In the genomic region with DNA sequence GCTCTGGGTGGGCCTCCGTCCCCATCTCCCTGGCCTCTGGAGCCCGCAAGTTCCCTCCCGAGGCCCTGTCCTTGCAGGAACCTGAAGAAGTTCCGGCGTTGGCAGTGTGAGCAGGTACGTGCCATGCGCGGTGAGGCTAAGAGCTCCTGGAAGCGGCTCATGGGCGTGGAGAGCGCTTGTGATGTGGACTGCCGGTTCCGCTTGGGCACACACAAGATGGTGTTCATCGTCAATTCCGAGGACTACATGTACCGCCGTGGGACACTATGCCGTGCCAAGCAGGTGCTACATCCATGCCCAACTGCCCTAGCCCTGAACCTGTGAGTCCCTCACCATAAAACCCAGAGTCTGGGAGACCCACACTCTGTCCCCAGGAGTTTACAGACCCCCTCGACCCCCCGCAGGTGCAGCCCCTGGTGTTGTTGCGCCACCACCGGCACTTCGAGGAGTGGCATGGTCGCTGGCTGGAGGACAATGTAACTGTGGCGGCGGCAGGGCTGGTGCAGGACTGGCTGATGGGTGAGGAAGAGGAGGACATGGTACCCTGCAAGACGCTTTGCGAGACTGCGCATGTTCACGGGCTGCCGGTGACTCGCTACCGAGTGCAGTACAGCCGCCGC, we compare ENCODE assay signal across 12 mouse cellular contexts. TPM values are rescaled to one million over a fixed set of nuclear protein-coding genes. Genes with fewer than 3 reads are reported as not detected.
DNase-seq lines count a peak whose midpoint lies in the region; ATAC-seq lines count a peak whose summit lies in the region.
"Had no signal": no experiment of that assay in that cellular context is flagged by ENCODE, and none has a peak within 500 bp of the region (broad histone marks: within the 10 kb centered on the region; RNA-seq: fewer than 3 reads in every experiment).

No protein-coding gene starts in this region.

- H3K9me3 ChIP-seq in heart, embryonic 10.5 days, result no peaks in the 10 kb centered on the region
- H3K9me3 ChIP-seq in megakaryocyte, embryonic 14.5 days, result no peaks in the 10 kb centered on the region
- H3K9me3 ChIP-seq: heart, embryonic 13.5 days had no signal

- no peak overlapping the region for H3K4me3 ChIP-seq in heart, embryonic 10.5 days
- peak overlapping the region; percentile 42 for H3K4me3 ChIP-seq in megakaryocyte, embryonic 14.5 days (replicated peaks)
- H3K4me3 ChIP-seq: heart, embryonic 13.5 days had no signal

- 94% methylated on average over 35 of the region's 35 CpGs for WGBS in heart, embryonic 10.5 days

- no peak overlapping the region for H3K27ac ChIP-seq in heart, embryonic 10.5 days
- H3K27ac ChIP-seq: heart, embryonic 13.5 days had no signal

- no peak for ATAC-seq in megakaryocyte, adult 5-6 weeks (ENCODE audit: poor library complexity, severe bottlenecking)
- ATAC-seq: inflammation-experienced regulatory T-cells, adult 6 months had no signal

- peaks cover 10% of the 10 kb centered on the region; the same call in 1 of the 2 replicates for H3K4me1 ChIP-seq in heart, embryonic 10.5 days
- peaks cover 94% of the 10 kb centered on the region for H3K4me1 ChIP-seq in megakaryocyte, embryonic 14.5 days

- intact Hi-C loops in heart, postnatal 14 days (cut with DNase I), result no loop called here

- H3K27me3 ChIP-seq in heart, embryonic 10.5 days (ENCODE audit: insufficient read depth, poor library complexity, severe bottlenecking), result no peaks in the 10 kb centered on the region
- H3K27me3 ChIP-seq in megakaryocyte, embryonic 14.5 days (replicated peaks), result no peaks in the 10 kb centered on the region
- H3K27me3 ChIP-seq: heart, embryonic 13.5 days had no signal

- peak; percentile 73 for DNase-seq in heart, embryonic 10.5 days (ENCODE audit: low spot score)
- no peak for DNase-seq in heart, postnatal 14 days
- DNase-seq in urinary bladder, postnatal 4 days (ENCODE audit: low spot score in 2 of 2), result peak; percentile 16 to 59
- no peak for DNase-seq in urinary bladder, postnatal 36 days (ENCODE audit: low spot score in 2 of 2)
- DNase-seq in ovary, postnatal 36 days (ENCODE audit: low spot score), result no peak
- DNase-seq: left cerebral cortex, postnatal 4 days; lung, postnatal 36 days; right cerebral cortex, postnatal 14 days had no signal

- H3K36me3 ChIP-seq in heart, embryonic 10.5 days, result peaks cover 70% of the 10 kb centered on the region
- peaks cover 81% of the 10 kb centered on the region for H3K36me3 ChIP-seq in megakaryocyte, embryonic 14.5 days (replicated peaks; ENCODE audit: low read length)

RNA-seq across cellular contexts. Expression of a gene that starts 4.8 kb away (rescaled TPM):
- polyA plus RNA-seq in heart, embryonic 10.5 days (2016; fragmentation: Nextera tagmentation; extraction: Ambion mirVana), result 1.1 and 2.3 TPM in 2 replicates
- total RNA-seq in heart, postnatal 14 days (2021), result 1 to 10 TPM; 2.0 to 2.2 TPM
- 116 and 408 TPM in 2 replicates for polyA plus RNA-seq in megakaryocyte, embryonic 14.5 days (2012; ENCODE audit: insufficient read depth, low replicate concordance)
- 0.11 and 0.32 TPM in 2 replicates for total RNA-seq in megakaryocyte, adult 5-6 weeks (2015)
- total RNA-seq in megakaryocyte, adult 5-6 weeks (2017), result 0.07 and 0.08 TPM in 2 replicates

RNA-seq across cellular contexts. Expression of a gene that starts 33.8 kb away (rescaled TPM):
- polyA plus RNA-seq in heart, embryonic 10.5 days (2016; fragmentation: Nextera tagmentation; extraction: Ambion mirVana), result 151 and 158 TPM in 2 replicates
- 10 to 100 TPM; 87.1 to 88.6 TPM for total RNA-seq in heart, postnatal 14 days (2021)
- polyA plus RNA-seq in megakaryocyte, embryonic 14.5 days (2012; ENCODE audit: insufficient read depth, low replicate concordance), result 104 and 124 TPM in 2 replicates
- 93.7 and 101 TPM in 2 replicates for total RNA-seq in megakaryocyte, adult 5-6 weeks (2015)
- total RNA-seq in megakaryocyte, adult 5-6 weeks (2017), result 84.6 and 102 TPM in 2 replicates

Comparison
In these comparisons a context has a peak if more than half of its experiments do, and no peak if none do; other contexts are left out.
1. DNase-seq: peak in heart, embryonic 10.5 days (single experiment) and urinary bladder, postnatal 4 days (2 of 2); none in heart, postnatal 14 days (0 of 2), urinary bladder, postnatal 36 days (0 of 2) and ovary, postnatal 36 days (single experiment).